Mouse (Mus musculus): ENCODE data around the gene Rad51c.
"Not testable (repeated sequence)": the region's sequence is repeated elsewhere in the genome, so short reads cannot be mapped to it uniquely, and the experiment has no call there.

The Rad51c gene

GRCm38 (mm10) chr11:87404876-87405275, at the start of gene Rad51c, which contains the start of gene Tex14:
TSS of gene Rad51c (minus strand) at chr11:87404954.
TSS of gene Tex14 (plus strand) at chr11:87405065.
- no peak for DNase-seq (ENCODE audit: low spot score)

GRCm38 (mm10) chr11:87454035-87454690, 49.4 kb upstream of the Rad51c start:
- no peak for DNase-seq (ENCODE audit: low spot score)

GRCm38 (mm10) chr11:87453216-87454034, 48.7 kb upstream of the Rad51c start:
- DNase-seq (ENCODE audit: low spot score) = no peak

GRCm38 (mm10) chr11:87452779-87453178, 48.0 kb upstream of the Rad51c start:
- not testable (repeated sequence) for DNase-seq (ENCODE audit: low spot score)

- DNase-seq (ENCODE audit: low spot score) = not testable (repeated sequence)
Measured at GRCm38 (mm10) chr11:87449847-87450246, 45.1 kb upstream of the Rad51c start.

- DNase-seq (ENCODE audit: low spot score) = no peak
Measured at GRCm38 (mm10) chr11:87449200-87449547, 44.4 kb upstream of the Rad51c start.

- DNase-seq (ENCODE audit: low spot score) = peak; percentile 58
Measured at GRCm38 (mm10) chr11:87448476-87449199, 43.9 kb upstream of the Rad51c start.

- DNase-seq (ENCODE audit: low spot score) = peak; percentile 73
Measured at GRCm38 (mm10) chr11:87448081-87448475, 43.3 kb upstream of the Rad51c start.

GRCm38 (mm10) chr11:87447429-87447828, 42.7 kb upstream of the Rad51c start:
- no peak for DNase-seq (ENCODE audit: low spot score)

GRCm38 (mm10) chr11:87446159-87446558, 41.4 kb upstream of the Rad51c start:
- DNase-seq (ENCODE audit: low spot score) = no peak

GRCm38 (mm10) chr11:87445593-87445992, 40.8 kb upstream of the Rad51c start:
- DNase-seq (ENCODE audit: low spot score) = not testable (repeated sequence)

GRCm38 (mm10) chr11:87444735-87445428, 40.1 kb upstream of the Rad51c start:
- no peak for DNase-seq (ENCODE audit: low spot score)

GRCm38 (mm10) chr11:87444056-87444455, 39.3 kb upstream of the Rad51c start:
- DNase-seq (ENCODE audit: low spot score) = not testable (repeated sequence)

- peak; percentile 65 for DNase-seq (ENCODE audit: low spot score)
Measured at GRCm38 (mm10) chr11:87443373-87443883, 38.7 kb upstream of the Rad51c start.

- peak; percentile 68 for DNase-seq (ENCODE audit: low spot score)
Measured at GRCm38 (mm10) chr11:87442643-87443372, 38.1 kb upstream of the Rad51c start.

GRCm38 (mm10) chr11:87439796-87440420, 35.2 kb upstream of the Rad51c start:
- no peak for DNase-seq (ENCODE audit: low spot score)

- DNase-seq (ENCODE audit: low spot score) = no peak
Measured at GRCm38 (mm10) chr11:87436326-87437232, 31.8 kb upstream of the Rad51c start.

GRCm38 (mm10) chr11:87435107-87435506, 30.4 kb upstream of the Rad51c start:
- not testable (repeated sequence) for DNase-seq (ENCODE audit: low spot score)

- DNase-seq (ENCODE audit: low spot score) = no peak
Measured at GRCm38 (mm10) chr11:87432933-87433669, 28.3 kb upstream of the Rad51c start.
